Comparison of ENCODE assay signal across 14 mouse cellular contexts in the genomic region with DNA sequence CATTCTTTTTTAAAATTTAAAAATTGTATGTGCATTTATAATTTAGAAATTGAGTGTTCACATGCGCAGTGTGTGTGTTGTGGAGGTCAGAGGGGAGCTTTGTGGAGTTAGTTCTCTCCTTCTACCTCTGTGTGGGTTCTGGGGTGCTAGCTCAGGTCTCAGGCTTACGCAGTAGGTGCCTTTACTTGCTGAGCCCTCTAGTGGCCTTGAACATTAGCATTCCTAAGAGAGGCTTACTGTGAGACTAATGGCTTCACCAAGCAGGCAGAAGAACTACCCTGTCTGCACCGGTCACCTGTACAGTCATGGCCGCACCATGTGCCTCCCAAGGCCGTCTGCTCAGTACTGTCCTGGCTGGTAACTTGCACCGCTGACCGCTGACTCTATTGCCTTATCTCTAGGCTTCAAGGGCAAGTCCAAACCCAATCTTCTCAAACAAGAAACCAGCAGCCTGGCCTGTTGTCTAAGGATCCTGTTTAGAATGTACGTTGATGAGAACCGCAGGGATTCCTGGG. TPM values are rescaled to one million over a fixed set of nuclear protein-coding genes. Genes with fewer than 3 reads are reported as not detected.
DNase-seq lines count a peak whose midpoint lies in the region; ATAC-seq and TF ChIP-seq lines count a peak whose summit lies in the region.
"Had no signal": no experiment of that assay in that cellular context is flagged by ENCODE, and none has a peak within 500 bp of the region (broad histone marks: within the 10 kb centered on the region; RNA-seq: fewer than 3 reads in every experiment).

No protein-coding gene starts in this region.

- WGBS in forebrain, postnatal 0 days: 71% methylated on average over 9 of the region's 9 CpGs
- WGBS in forebrain, embryonic 11.5 days: 75% methylated on average over 9 of the region's 9 CpGs
- WGBS in midbrain, embryonic 14.5 days: 76% methylated on average over 9 of the region's 9 CpGs
- WGBS in midbrain, embryonic 13.5 days: 69% methylated on average over 9 of the region's 9 CpGs
- 78% methylated on average over 9 of the region's 9 CpGs for WGBS in heart, embryonic 12.5 days

- H3K4me3 ChIP-seq in forebrain, postnatal 0 days (ENCODE audit: low read depth, low read length): no peak overlapping the region
- H3K4me3 ChIP-seq in forebrain, embryonic 11.5 days (ENCODE audit: low read depth, low read length): no peak overlapping the region
- H3K4me3 ChIP-seq in midbrain, embryonic 14.5 days (replicated peaks; ENCODE audit: low read depth, low read length): no peak overlapping the region
- H3K4me3 ChIP-seq in midbrain, embryonic 13.5 days (replicated peaks): no peak overlapping the region
- H3K4me3 ChIP-seq in heart, embryonic 12.5 days: no peak overlapping the region
- H3K4me3 ChIP-seq: forebrain, embryonic 13.5 days; stomach, embryonic 15.5 days had no signal

- no peak for DNase-seq in forebrain, postnatal 0 days
- no peak for DNase-seq in forebrain, embryonic 11.5 days (ENCODE audit: low spot score)
- DNase-seq in midbrain, embryonic 14.5 days: peak; percentile 27
- DNase-seq in WW6 (ENCODE audit: low read depth, low spot score): peak; percentile 40
- no peak for DNase-seq in left cerebral cortex, postnatal 36 days (ENCODE audit: low spot score in 2 of 2)
- DNase-seq: B cell, adult 2 months; cerebellum, adult 8-10 months; embryo, embryonic 11 days had no signal

- H3K9ac ChIP-seq in forebrain, postnatal 0 days: no peak overlapping the region
- no peak overlapping the region for H3K9ac ChIP-seq in forebrain, embryonic 11.5 days (ENCODE audit: low read length)
- no peak overlapping the region for H3K9ac ChIP-seq in midbrain, embryonic 14.5 days (replicated peaks; ENCODE audit: low read length)
- no peak overlapping the region for H3K9ac ChIP-seq in midbrain, embryonic 13.5 days (replicated peaks)
- no peak overlapping the region for H3K9ac ChIP-seq in heart, embryonic 12.5 days
- H3K9ac ChIP-seq: forebrain, embryonic 13.5 days; stomach, embryonic 15.5 days had no signal

- intact Hi-C loops in left cerebral cortex, postnatal 36 days (cut with DNase I): no loop called here

- H3K9me3 ChIP-seq in forebrain, postnatal 0 days (ENCODE audit: low read length): no peaks in the 10 kb centered on the region
- H3K9me3 ChIP-seq in forebrain, embryonic 11.5 days (ENCODE audit: control insufficient read depth, low read length): no peaks in the 10 kb centered on the region
- no peaks in the 10 kb centered on the region for H3K9me3 ChIP-seq in midbrain, embryonic 14.5 days (ENCODE audit: control insufficient read depth, low read length)
- no peaks in the 10 kb centered on the region for H3K9me3 ChIP-seq in midbrain, embryonic 13.5 days
- H3K9me3 ChIP-seq in heart, embryonic 12.5 days (replicated peaks): no peaks in the 10 kb centered on the region
- H3K9me3 ChIP-seq: forebrain, embryonic 13.5 days; stomach, embryonic 15.5 days had no signal

- H3K27ac ChIP-seq in forebrain, postnatal 0 days (ENCODE audit: low read depth, low read length): no peak overlapping the region
- H3K27ac ChIP-seq in forebrain, embryonic 11.5 days (ENCODE audit: low read depth, low read length): no peak overlapping the region
- no peak overlapping the region for H3K27ac ChIP-seq in midbrain, embryonic 14.5 days (replicated peaks; ENCODE audit: low read depth, low read length)
- H3K27ac ChIP-seq in midbrain, embryonic 13.5 days: no peak overlapping the region
- no peak overlapping the region for H3K27ac ChIP-seq in heart, embryonic 12.5 days (ENCODE audit: poor library complexity, severe bottlenecking)
- H3K27ac ChIP-seq: forebrain, embryonic 13.5 days; stomach, embryonic 15.5 days had no signal

- no peak for ATAC-seq in forebrain, postnatal 0 days
- no peak for ATAC-seq in forebrain, embryonic 11.5 days (replicated peaks; ENCODE audit: low FRiP score)
- ATAC-seq in midbrain, embryonic 14.5 days (ENCODE audit: low FRiP score, low TSS enrichment): no peak
- ATAC-seq in midbrain, embryonic 13.5 days: no peak
- 0 out of 2 replicates have a peak, but pooled peaks have one; percentile 44 for ATAC-seq in megakaryocyte-erythroid progenitor cell, adult 5-6 weeks (replicated peaks; ENCODE audit: low FRiP score, low TSS enrichment, poor library complexity, severe bottlenecking)
- ATAC-seq in heart, embryonic 12.5 days (ENCODE audit: insufficient number of reproducible peaks, low FRiP score): no peak
- ATAC-seq: activated CD4-positive, CD25-positive, alpha-beta regulatory T cell, adult 4 months; forebrain, embryonic 13.5 days had no signal

- peaks cover 34% of the 10 kb centered on the region for H3K36me3 ChIP-seq in forebrain, postnatal 0 days (ENCODE audit: insufficient read depth)
- no peaks in the 10 kb centered on the region for H3K36me3 ChIP-seq in forebrain, embryonic 11.5 days (ENCODE audit: control insufficient read depth, insufficient read depth, low read length)
- H3K36me3 ChIP-seq in midbrain, embryonic 14.5 days (ENCODE audit: control insufficient read depth, insufficient read depth, low read length): peaks cover 32% of the 10 kb centered on the region
- peaks cover 36% of the 10 kb centered on the region for H3K36me3 ChIP-seq in midbrain, embryonic 13.5 days
- H3K36me3 ChIP-seq in heart, embryonic 12.5 days: peaks cover 68% of the 10 kb centered on the region

- H3K4me2 ChIP-seq in forebrain, postnatal 0 days (ENCODE audit: low read depth): no peak overlapping the region
- H3K4me2 ChIP-seq in forebrain, embryonic 11.5 days (ENCODE audit: low read depth, low read length, severe bottlenecking): no peak overlapping the region
- H3K4me2 ChIP-seq in midbrain, embryonic 14.5 days (ENCODE audit: low read length): no peak overlapping the region
- no peak overlapping the region for H3K4me2 ChIP-seq in midbrain, embryonic 13.5 days (replicated peaks)
- H3K4me2 ChIP-seq in heart, embryonic 12.5 days: no peak overlapping the region
- H3K4me2 ChIP-seq: forebrain, embryonic 13.5 days; stomach, embryonic 15.5 days had no signal

- no peaks in the 10 kb centered on the region for H3K4me1 ChIP-seq in forebrain, postnatal 0 days (ENCODE audit: insufficient read depth)
- no peaks in the 10 kb centered on the region for H3K4me1 ChIP-seq in forebrain, embryonic 11.5 days (replicated peaks; ENCODE audit: control insufficient read depth, insufficient read depth, low read length)
- H3K4me1 ChIP-seq in midbrain, embryonic 14.5 days (ENCODE audit: control insufficient read depth, insufficient read depth, low read length): no peaks in the 10 kb centered on the region
- peaks cover 9% of the 10 kb centered on the region for H3K4me1 ChIP-seq in midbrain, embryonic 13.5 days (replicated peaks)
- no peaks in the 10 kb centered on the region for H3K4me1 ChIP-seq in heart, embryonic 12.5 days (replicated peaks)
- H3K4me1 ChIP-seq: forebrain, embryonic 13.5 days had no signal

- H3K27me3 ChIP-seq in forebrain, postnatal 0 days (ENCODE audit: insufficient read depth, low read length): no peaks in the 10 kb centered on the region
- H3K27me3 ChIP-seq in forebrain, embryonic 11.5 days (ENCODE audit: control insufficient read depth, insufficient read depth, low read length): no peaks in the 10 kb centered on the region
- H3K27me3 ChIP-seq in midbrain, embryonic 14.5 days (ENCODE audit: control insufficient read depth, insufficient read depth, low read length): no peaks in the 10 kb centered on the region
- no peaks in the 10 kb centered on the region for H3K27me3 ChIP-seq in midbrain, embryonic 13.5 days
- no peaks in the 10 kb centered on the region for H3K27me3 ChIP-seq in heart, embryonic 12.5 days (replicated peaks)
- H3K27me3 ChIP-seq: forebrain, embryonic 13.5 days; stomach, embryonic 15.5 days had no signal

- peak; percentile 39 for TF ChIP-seq CTCF in forebrain, postnatal 0 days (IDR thresholded peaks at IDR 0.05; ENCODE audit: low read depth)

RNA-seq across cellular contexts. Expression of gene Cse1l, which starts 14.4 kb away (rescaled TPM):
- total RNA-seq in forebrain, postnatal 0 days (2014; rRNA removed): 75.9 and 79.7 TPM in 2 replicates
- 64.1 and 68.8 TPM in 2 replicates for polyA plus RNA-seq in forebrain, postnatal 0 days (2015; fragmentation: Nextera tagmentation; extraction: Ambion mirVana)
- polyA plus RNA-seq in forebrain, embryonic 11.5 days (2014; fragmentation: Nextera tagmentation; extraction: Ambion mirVana): 222 and 240 TPM in 2 replicates
- 100 and 128 TPM in 2 replicates for polyA plus RNA-seq in midbrain, embryonic 14.5 days (2014; fragmentation: Nextera tagmentation; extraction: Ambion mirVana)
- polyA plus RNA-seq in midbrain, embryonic 13.5 days (2015; fragmentation: Nextera tagmentation; extraction: Ambion mirVana): 113 and 116 TPM in 2 replicates
- 137 and 147 TPM in 2 replicates for total RNA-seq in megakaryocyte-erythroid progenitor cell, adult 5-6 weeks (2014; fragmentation: Nextera tagmentation)
- 146 and 222 TPM in 2 replicates for total RNA-seq in megakaryocyte-erythroid progenitor cell, adult 5-6 weeks (2017)
- 123 and 131 TPM in 2 replicates for polyA plus RNA-seq in heart, embryonic 12.5 days (2016; fragmentation: Nextera tagmentation; extraction: Ambion mirVana)
- 10 to 100 TPM; 51.4 to 54.9 TPM for total RNA-seq in left cerebral cortex, postnatal 36 days (2021)

Comparison
In these comparisons a context has a peak if more than half of its experiments do, and no peak if none do; other contexts are left out.
1. DNase-seq: peak in midbrain, embryonic 14.5 days (single experiment) and WW6 (single experiment); none in forebrain, postnatal 0 days (single experiment), forebrain, embryonic 11.5 days (single experiment) and left cerebral cortex, postnatal 36 days (0 of 2).